Mouse (Mus musculus) thymus, postnatal 36 days (tissue): ENCODE data around the gene Gm20696.

ENCODE experiments used
- DNase-seq, 2 experiments: peaks; one replicate each; pipeline ENCODE4 v3.0.0; 2022; ENCODE audit warnings: mixed read lengths in 2 of 2

The Gm20696 gene

GRCm38 (mm10) chr6:99566921-99567320 is 99.7 kb downstream of the Gm20696 start:
- peak; percentile 29 to 50 for DNase-seq

GRCm38 (mm10) chr6:99564766-99565165 is 101.8 kb downstream of the Gm20696 start:
- DNase-seq, result peak; percentile 19 to 46

- no peak for DNase-seq
These were observed 109.6 kb downstream of the Gm20696 start for GRCm38 (mm10) chr6:99556950-99557349.

- no peak for DNase-seq
These were observed 113.8 kb downstream of the Gm20696 start for GRCm38 (mm10) chr6:99552816-99553215.

- no peak for DNase-seq
These were observed 120.2 kb downstream of the Gm20696 start for GRCm38 (mm10) chr6:99546416-99546815.

GRCm38 (mm10) chr6:99545437-99545836 is 121.2 kb downstream of the Gm20696 start:
- DNase-seq, result no peak

GRCm38 (mm10) chr6:99541105-99541504 is 125.5 kb downstream of the Gm20696 start:
- no peak for DNase-seq

- no peak for DNase-seq
These were observed 125.9 kb downstream of the Gm20696 start for GRCm38 (mm10) chr6:99540653-99541052.

GRCm38 (mm10) chr6:99540146-99540545 is 126.5 kb downstream of the Gm20696 start:
- DNase-seq, result no peak

- no peak for DNase-seq
These were observed 128.2 kb downstream of the Gm20696 start for GRCm38 (mm10) chr6:99538194-99538941.

GRCm38 (mm10) chr6:99534211-99534745 is 132.3 kb downstream of the Gm20696 start:
- DNase-seq, result no peak

- no peak for DNase-seq
These were observed 134.1 kb downstream of the Gm20696 start for GRCm38 (mm10) chr6:99532458-99532857.

GRCm38 (mm10) chr6:99528972-99529371 is 137.6 kb downstream of the Gm20696 start:
- no peak for DNase-seq

- DNase-seq, result no peak
These were observed 139.0 kb downstream of the Gm20696 start for GRCm38 (mm10) chr6:99527457-99528105.

GRCm38 (mm10) chr6:99525351-99525750 is 141.2 kb downstream of the Gm20696 start:
- DNase-seq, result peak in 1 of 2 experiments; percentile 24

GRCm38 (mm10) chr6:99523679-99524370 is 142.8 kb downstream of the Gm20696 start:
- no peak for DNase-seq

- DNase-seq, result peak; percentile 68 to 72
These were observed 143.4 kb downstream of the Gm20696 start for GRCm38 (mm10) chr6:99523109-99523632.

GRCm38 (mm10) chr6:99522359-99523108 is 144.1 kb downstream of the Gm20696 start, which contains the start of gene Foxp1:
TSS of gene Foxp1 (minus strand) at chr6:99522721.
- DNase-seq, result peak; percentile 78 to 79

GRCm38 (mm10) chr6:99521641-99522358 is 144.8 kb downstream of the Gm20696 start:
- peak; percentile 59 to 67 for DNase-seq

- DNase-seq, result peak; percentile 53 to 58
These were observed 145.5 kb downstream of the Gm20696 start for GRCm38 (mm10) chr6:99521038-99521640.

GRCm38 (mm10) chr6:99520676-99521037 is 145.9 kb downstream of the Gm20696 start:
- DNase-seq, result no peak
